Mouse (Mus musculus) hindbrain, postnatal 0 days (tissue): ENCODE data around the gene Ylpm1. TPM values are rescaled to one million over a fixed set of nuclear protein-coding genes. Genes with fewer than 3 reads are reported as not detected.

Experiments
- ATAC-seq: fragments of 200-750 bp; cut with Nextera tagmentation; 2 replicates; pipeline ENCODE4 v1.8.0; 2017; ENCODE audit warnings: mild to moderate bottlenecking, moderate TSS enrichment, moderate library complexity
- DNase-seq: peaks from one replicate; pipeline ENCODE4 v3.0.0-alpha.2; 2015; ENCODE audit warnings: low spot score
- H3K27ac ChIP-seq: fragments of 300-500 bp; sonication (generic); 2 replicates; pipeline ENCODE4 v1.5.1; 2014; ENCODE audit warnings: mild to moderate bottlenecking
- H3K27me3 ChIP-seq: fragments of 300-500 bp; sonication (generic); 2 replicates; pipeline ENCODE4 v1.6.1; 2014; ENCODE audit warnings: low read length, mixed read lengths; ENCODE audit not compliant: insufficient read depth
- H3K36me3 ChIP-seq: fragments of 300-500 bp; sonication (generic); 2 replicates; pipeline ENCODE4 v1.6.1; 2014; ENCODE audit warnings: low read length, mixed read lengths; ENCODE audit not compliant: insufficient read depth
- H3K4me1 ChIP-seq: fragments of 300-500 bp; sonication (generic); 2 replicates; pipeline ENCODE4 v1.6.1; 2014; ENCODE audit warnings: antibody characterized with exemption, low read length, mixed read lengths; ENCODE audit not compliant: insufficient read depth
- H3K4me2 ChIP-seq: fragments of 300-500 bp; sonication (generic); 2 replicates; pipeline ENCODE4 v1.6.1; 2014; ENCODE audit warnings: low read depth, mild to moderate bottlenecking, low read length, moderate library complexity, mixed read lengths
- H3K4me3 ChIP-seq: fragments of 300-500 bp; sonication (generic); 2 replicates; pipeline ENCODE4 v1.5.1; 2014; ENCODE audit warnings: low read length
- H3K9ac ChIP-seq: fragments of 300-500 bp; sonication (generic); replicated peaks from 2 replicates; pipeline ENCODE4 v1.6.1; 2014; ENCODE audit warnings: mild to moderate bottlenecking, low read length, moderate library complexity, mixed read lengths
- H3K9me3 ChIP-seq: fragments of 300-500 bp; sonication (generic); 2 replicates; pipeline ENCODE4 v1.6.1; 2016; ENCODE audit warnings: low read length, mixed read lengths
- CTCF ChIP-seq: IDR thresholded peaks from 2 replicates; pipeline ENCODE4 v1.5.1; 2016; ENCODE audit warnings: antibody characterized with exemption, control low read depth, low read depth
- WGBS: fragments of 180-500 bp; shearing (Covaris S2); extraction: QIAGEN DNeasy Blood & Tissue Kit; methylation state at CpG from one replicate; pipeline ENCODE4 v1.1.7; 2014; 5-methylcytosine and 5-hydroxymethylcytosine counted together
- polyA plus RNA-seq: library from polyadenylated mRNA; unstranded; fragments of >200 nt; fragmentation: Nextera tagmentation; extraction: Ambion mirVana; gene quantifications from 2 replicates; pipeline ENCODE4 v1.2.1, GENCODE M21; 2015
- total RNA-seq: library from RNA; depleted of rRNA; stranded (reverse); fragments of >200 nt; gene quantifications from 2 replicates; pipeline ENCODE4 v1.2.3, GENCODE M21; 2014

Gene Ylpm1
- total and polyA plus RNA-seq, 2 experiments from 2014 or later, result 23.5 to 35.8 TPM

- no peak overlapping the region for H3K4me2 ChIP-seq
- TF ChIP-seq CTCF, result no peak
- no peaks in the 10 kb centered on the region for H3K4me1 ChIP-seq
- H3K36me3 ChIP-seq, result peaks cover 6% of the 10 kb centered on the region; the same call in 1 of the 2 replicates
- H3K27ac ChIP-seq, result no peak overlapping the region
- ATAC-seq, result no peak
- no peaks in the 10 kb centered on the region for H3K9me3 ChIP-seq
- WGBS, result 89% methylated on average over 3 of the region's 3 CpGs
- no peaks in the 10 kb centered on the region for H3K27me3 ChIP-seq
- H3K4me3 ChIP-seq, result no peak overlapping the region
- H3K9ac ChIP-seq, result no peak overlapping the region
- DNase-seq, result no peak
These were observed 81.0 kb downstream of the Ylpm1 start for GRCm38 (mm10) chr12:85077100-85077499.

GRCm38 (mm10) chr12:85084257-85084656 lies 88.1 kb downstream of the Ylpm1 start:
- no peak for TF ChIP-seq CTCF
- DNase-seq (no peak), ATAC-seq (no peak)
- Histone ChIP-seq H3K27ac (no peak overlapping the region), H3K36me3 (peaks cover 11% of the 10 kb centered on the region; the same call in 1 of the 2 replicates), H3K9ac (no peak overlapping the region), H3K4me2 (no peak overlapping the region), H3K4me1 (no peaks in the 10 kb centered on the region), H3K27me3 (no peaks in the 10 kb centered on the region), H3K9me3 (no peaks in the 10 kb centered on the region), H3K4me3 (no peak overlapping the region)
- 88% methylated on average over 2 of the region's 2 CpGs for WGBS

GRCm38 (mm10) chr12:85084941-85085340 lies 88.8 kb downstream of the Ylpm1 start:
- DNase-seq (no peak), ATAC-seq (no peak)
- no peaks in the 10 kb centered on the region for H3K9me3 ChIP-seq
- H3K4me2 ChIP-seq, result no peak overlapping the region
- H3K36me3 ChIP-seq, result peaks cover 11% of the 10 kb centered on the region; the same call in 1 of the 2 replicates
- no peaks in the 10 kb centered on the region for H3K4me1 ChIP-seq
- 89% methylated on average over 4 of the region's 4 CpGs for WGBS
- no peak overlapping the region for H3K4me3 ChIP-seq
- TF ChIP-seq CTCF, result no peak
- no peaks in the 10 kb centered on the region for H3K27me3 ChIP-seq
- H3K9ac ChIP-seq, result no peak overlapping the region
- no peak overlapping the region for H3K27ac ChIP-seq

- Histone ChIP-seq H3K4me2 (no peak overlapping the region), H3K4me1 (no peaks in the 10 kb centered on the region), H3K27ac (no peak overlapping the region), H3K9me3 (no peaks in the 10 kb centered on the region), H3K27me3 (no peaks in the 10 kb centered on the region), H3K4me3 (no peak overlapping the region), H3K36me3 (peaks cover 11% of the 10 kb centered on the region; the same call in 1 of the 2 replicates), H3K9ac (no peak overlapping the region)
- no peak for DNase-seq
- ATAC-seq, result no peak
- TF ChIP-seq CTCF, result no peak
- WGBS, result 89% methylated on average over 12 of the region's 12 CpGs
These were observed 91.7 kb downstream of the Ylpm1 start for GRCm38 (mm10) chr12:85087845-85088244.

GRCm38 (mm10) chr12:85091190-85091589 lies 95.1 kb downstream of the Ylpm1 start:
- Histone ChIP-seq H3K9me3 (no peaks in the 10 kb centered on the region), H3K4me2 (no peak overlapping the region), H3K27ac (no peak overlapping the region), H3K27me3 (no peaks in the 10 kb centered on the region), H3K36me3 (peaks cover 11% of the 10 kb centered on the region; the same call in 1 of the 2 replicates), H3K4me1 (no peaks in the 10 kb centered on the region), H3K9ac (no peak overlapping the region), H3K4me3 (no peak overlapping the region)
- TF ChIP-seq CTCF, result no peak
- no peak for ATAC-seq
- WGBS, result 93% methylated on average over 3 of the region's 3 CpGs
- no peak for DNase-seq

GRCm38 (mm10) chr12:85092214-85092613 lies 96.1 kb downstream of the Ylpm1 start:
- Histone ChIP-seq H3K9ac (no peak overlapping the region), H3K36me3 (peaks cover 8% of the 10 kb centered on the region; the same call in 1 of the 2 replicates), H3K27ac (no peak overlapping the region), H3K27me3 (no peaks in the 10 kb centered on the region), H3K4me3 (no peak overlapping the region), H3K4me2 (no peak overlapping the region), H3K4me1 (no peaks in the 10 kb centered on the region), H3K9me3 (no peaks in the 10 kb centered on the region)
- ATAC-seq, result no peak
- peak; percentile 86 for DNase-seq
- 10% methylated on average over 3 of the region's 3 CpGs for WGBS
- TF ChIP-seq CTCF, result peak; percentile 69

GRCm38 (mm10) chr12:85094010-85094409 lies 97.9 kb downstream of the Ylpm1 start:
- H3K4me2 ChIP-seq, result no peak overlapping the region
- 36% methylated on average over 14 of the region's 14 CpGs for WGBS
- DNase-seq (no peak), ATAC-seq (peak; percentile 24; the same call in 1 of the 2 replicates)
- no peaks in the 10 kb centered on the region for H3K4me1 ChIP-seq
- H3K27ac ChIP-seq, result no peak overlapping the region
- H3K36me3 ChIP-seq, result no peaks in the 10 kb centered on the region
- H3K9ac ChIP-seq, result no peak overlapping the region
- H3K9me3 ChIP-seq, result no peaks in the 10 kb centered on the region
- TF ChIP-seq CTCF, result no peak
- H3K27me3 ChIP-seq, result no peaks in the 10 kb centered on the region
- H3K4me3 ChIP-seq, result no peak overlapping the region
